Mouse (Mus musculus) embryonic fibroblast, embryonic 13.5 days (primary cell): ENCODE data around the gene Adamts8. TPM values are rescaled to one million over a fixed set of nuclear protein-coding genes. Genes with fewer than 3 reads are reported as not detected.
A peak's percentile ranks its signal among the peaks of the same experiment; 100 is the strongest.

Experiments used
- H3K27ac ChIP-seq: 2 replicates; pipeline ENCODE4 v1.5.1; 2012; ENCODE audit warnings: low read length, control low read depth, inconsistent platforms; ENCODE audit not compliant: insufficient read depth
- H3K4me1 ChIP-seq: 2 replicates; pipeline ENCODE4 v1.6.1; 2011; ENCODE audit warnings: low read length; ENCODE audit not compliant: control insufficient read depth, insufficient read depth
- H3K4me3 ChIP-seq: 2 replicates; pipeline ENCODE4 v1.5.1; 2011; ENCODE audit warnings: mild to moderate bottlenecking, control low read depth, low read length; ENCODE audit not compliant: insufficient read depth
- CTCF ChIP-seq: IDR thresholded peaks from 2 replicates; pipeline ENCODE4 v1.5.1; 2011; ENCODE audit warnings: mild to moderate bottlenecking, control low read depth, low read length, moderate library complexity, borderline replicate concordance; ENCODE audit not compliant: insufficient read depth
- POLR2A ChIP-seq: IDR thresholded peaks from 2 replicates; pipeline ENCODE4 v1.6.1; 2011; ENCODE audit warnings: low read depth, mild to moderate bottlenecking, control low read depth, low read length, moderate library complexity
- polyA plus RNA-seq: library from polyadenylated mRNA; stranded (reverse); fragments of >200 nt; gene quantifications from 2 replicates; pipeline ENCODE4 v1.2.4, GENCODE M21; 2011; ENCODE audit warnings: low read depth; ENCODE audit not compliant: missing spikeins, insufficient read length

Adamts8 gene
- polyA plus RNA-seq, 1 experiment: 0.14 TPM

DNA sequence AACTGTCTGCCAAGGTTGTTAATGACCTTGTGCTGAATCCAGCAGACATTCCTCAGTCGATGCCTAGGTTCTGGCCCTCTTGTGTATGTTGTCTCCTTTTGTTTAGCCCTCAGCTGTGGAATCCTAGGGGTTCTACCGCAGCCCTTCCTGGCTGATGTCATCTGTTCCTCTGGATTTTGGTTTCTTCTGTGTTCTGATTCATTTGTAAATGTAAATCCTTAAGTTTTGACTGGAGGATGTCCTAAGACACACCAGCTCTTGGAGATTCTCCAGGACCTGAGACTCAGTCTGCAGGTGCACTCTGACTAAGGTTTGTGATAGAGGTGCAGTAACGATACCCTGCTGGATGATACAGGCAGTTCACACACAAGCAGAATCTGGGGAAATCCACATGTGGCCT, 27.6 kb downstream of the Adamts8 start:
- Histone ChIP-seq H3K4me3 (no peak overlapping the region), H3K27ac (no peak overlapping the region), H3K4me1 (peaks cover 5% of the 10 kb centered on the region)
- TF ChIP-seq POLR2A (no peak), CTCF (no peak)

DNA sequence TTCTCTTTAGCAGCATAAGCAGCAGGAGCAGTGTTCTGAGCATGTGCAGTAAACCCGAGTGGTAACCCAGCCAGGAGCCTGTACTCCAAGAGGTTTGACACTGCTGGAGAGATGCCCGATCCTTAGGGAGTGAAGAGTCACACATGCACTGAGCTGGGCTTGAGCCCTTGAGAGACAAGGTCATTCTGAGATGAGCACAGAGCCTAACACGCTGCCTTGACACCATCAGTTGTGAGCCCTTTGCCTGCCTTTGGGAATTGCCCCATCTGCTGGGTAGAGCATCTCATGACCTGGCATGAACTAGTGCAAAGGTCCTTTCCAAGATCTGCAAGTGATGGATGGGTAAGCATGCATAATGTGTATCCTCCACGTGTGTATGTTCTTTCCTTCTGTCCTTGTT, 29.6 kb downstream of the Adamts8 start:
- Histone ChIP-seq H3K4me1 (no peaks in the 10 kb centered on the region), H3K27ac (no peak overlapping the region), H3K4me3 (no peak overlapping the region)
- TF ChIP-seq POLR2A (no peak), CTCF (no peak)

DNA sequence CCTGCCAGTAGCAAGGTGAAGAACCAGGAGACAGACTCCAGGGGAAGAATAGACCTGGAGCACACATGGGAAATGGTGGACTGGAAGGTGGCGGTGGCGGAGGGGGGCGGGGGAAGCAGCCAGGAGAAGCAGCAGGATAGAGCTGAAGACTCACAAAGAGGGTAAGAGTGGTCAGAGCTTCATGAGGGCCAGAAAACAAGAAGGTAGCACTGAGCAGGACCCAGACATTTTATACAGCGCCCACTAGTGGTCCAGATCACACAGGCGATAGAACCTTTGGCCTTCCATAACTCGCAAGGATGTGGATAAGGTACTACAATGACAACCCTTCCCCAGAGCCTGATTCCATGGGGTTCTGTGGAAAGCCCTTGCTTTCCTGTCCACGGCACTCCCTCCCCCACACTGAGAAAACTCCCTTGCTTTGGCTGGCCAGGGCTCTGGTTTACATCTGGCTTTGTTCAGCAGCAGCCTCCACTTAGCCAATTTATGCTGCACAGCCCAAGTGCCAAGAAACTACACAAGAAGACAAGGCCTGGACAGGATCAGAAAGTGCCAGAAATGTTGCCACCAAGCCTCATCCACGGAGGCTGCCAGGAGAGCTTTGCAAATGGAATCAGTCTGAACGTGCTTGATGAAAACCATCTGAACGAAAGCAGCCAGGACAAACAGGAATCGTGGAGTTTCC, 34.1 kb downstream of the Adamts8 start:
- TF ChIP-seq POLR2A: no peak
- TF ChIP-seq CTCF: no peak
- Histone ChIP-seq H3K4me1 (no peaks in the 10 kb centered on the region), H3K4me3 (no peak overlapping the region), H3K27ac (no peak overlapping the region)

DNA sequence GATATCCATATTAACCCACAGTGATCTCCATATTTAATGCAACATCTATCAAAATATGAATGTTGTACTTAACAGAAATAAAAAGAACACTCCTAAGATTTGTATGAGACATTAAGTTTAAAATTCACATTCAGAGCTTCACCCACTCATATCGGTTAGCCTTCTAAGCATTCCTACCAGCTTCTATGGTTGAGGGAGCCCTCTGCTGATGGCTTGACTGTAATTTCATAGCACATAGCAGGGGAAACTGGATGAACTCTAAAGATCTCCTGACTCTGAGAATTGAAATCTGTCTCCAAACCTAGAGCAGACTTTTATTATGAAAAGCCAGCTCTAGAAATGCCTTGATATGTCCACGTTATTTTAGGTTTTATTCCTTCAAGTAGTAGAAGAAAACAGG, 38.1 kb downstream of the Adamts8 start:
- H3K27ac ChIP-seq: no peak overlapping the region
- no peak overlapping the region for H3K4me3 ChIP-seq
- peaks cover under 1% of the 10 kb centered on the region; the same call in 1 of the 2 replicates for H3K4me1 ChIP-seq
- TF ChIP-seq CTCF (no peak), POLR2A (no peak)

DNA sequence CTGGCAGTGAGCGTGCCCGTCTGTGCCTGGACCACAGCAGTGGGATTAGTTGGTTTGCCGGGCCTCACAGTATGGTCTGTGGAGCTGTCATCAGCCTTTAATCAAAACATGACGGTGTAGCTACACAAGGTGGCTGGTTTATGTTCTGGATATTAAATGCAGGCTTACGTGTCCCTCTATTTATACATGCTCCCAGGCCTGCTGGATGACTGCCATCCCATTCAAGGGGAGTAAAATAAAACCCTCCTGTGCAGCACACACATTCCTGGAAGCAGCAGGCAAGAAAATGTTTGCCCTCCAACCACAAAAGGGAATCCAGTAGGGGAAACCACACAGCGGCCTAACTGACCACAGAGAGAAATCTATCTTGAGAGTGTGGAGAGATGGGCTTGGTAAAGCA, 43.4 kb downstream of the Adamts8 start:
- H3K27ac ChIP-seq: no peak overlapping the region
- no peak for TF ChIP-seq POLR2A
- TF ChIP-seq CTCF: no peak

DNA sequence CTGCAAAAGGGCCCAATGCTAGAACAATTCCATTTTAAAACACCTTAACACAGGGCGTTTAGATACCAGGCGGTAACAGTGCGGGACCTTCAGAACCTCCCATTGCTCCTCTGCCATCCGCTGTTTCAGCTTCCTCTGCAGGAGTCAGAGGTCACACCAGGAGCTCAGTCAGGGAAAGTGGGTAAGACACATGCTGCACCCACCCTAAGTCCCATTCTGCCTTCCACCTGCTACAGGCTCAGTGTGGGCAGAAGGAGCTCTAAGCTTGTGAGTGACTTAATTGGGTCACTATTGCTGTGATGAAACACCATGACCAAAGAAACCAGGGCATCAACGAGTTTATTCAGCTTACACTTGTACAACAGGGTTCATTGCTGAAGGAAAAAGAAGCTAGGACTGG, 50.7 kb downstream of the Adamts8 start:
- Histone ChIP-seq H3K27ac (no peak overlapping the region), H3K4me1 (no peaks in the 10 kb centered on the region), H3K4me3 (no peak overlapping the region)
- no peak for TF ChIP-seq POLR2A
- no peak for TF ChIP-seq CTCF

More for the DNA sequence above, 43.4 kb downstream of the Adamts8 start:
- no peak overlapping the region for H3K4me3 ChIP-seq
- H3K4me1 ChIP-seq: peaks cover 7% of the 10 kb centered on the region

DNA sequence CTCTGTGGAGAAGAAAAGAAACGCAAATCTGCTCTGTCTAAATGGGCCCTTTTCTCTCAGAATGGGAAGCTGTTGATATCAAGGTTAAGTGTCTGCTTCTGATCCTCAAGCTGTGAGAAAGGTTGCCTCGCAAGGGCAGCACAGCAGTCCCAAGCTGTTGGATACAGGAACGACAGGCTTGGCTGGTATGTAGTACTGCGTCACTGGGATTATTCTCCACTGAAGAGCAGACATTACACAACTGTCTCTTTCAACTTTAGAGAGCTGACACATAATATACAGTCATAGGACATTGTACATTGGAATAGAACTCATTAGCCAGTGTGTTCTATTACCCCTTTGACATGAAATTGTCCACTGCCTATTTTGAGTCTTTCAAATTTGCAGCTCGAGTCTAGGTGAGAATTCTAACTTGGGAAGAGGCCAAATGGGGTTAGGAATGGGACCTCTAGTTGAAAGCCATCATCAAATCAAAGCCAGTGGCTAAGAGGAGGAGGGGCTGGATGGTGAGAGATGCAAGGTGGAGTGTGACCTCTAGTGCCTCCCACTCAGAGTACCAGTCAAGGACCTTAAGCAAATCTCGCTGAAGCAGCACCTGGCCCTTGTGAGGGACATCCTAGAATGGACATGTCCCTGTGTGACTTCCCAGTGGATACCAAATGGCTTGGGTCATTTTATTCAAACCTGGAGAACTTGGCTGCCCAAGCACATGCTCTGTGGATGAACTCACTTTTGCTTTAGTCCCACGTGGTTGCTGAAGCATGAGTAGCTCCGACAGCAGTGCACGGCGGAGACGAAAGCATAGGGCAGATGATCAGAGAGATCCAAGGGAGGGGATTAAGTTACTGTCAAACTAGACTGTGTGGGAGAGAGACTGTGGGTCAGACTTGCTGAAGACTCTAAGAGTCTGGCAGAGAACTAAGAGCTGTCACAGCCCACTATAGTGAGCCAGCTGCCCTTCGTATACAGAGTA, 54.5 kb downstream of the Adamts8 start:
- TF ChIP-seq CTCF: no peak
- no peak for TF ChIP-seq POLR2A
- no peak overlapping the region for H3K4me3 ChIP-seq
- H3K27ac ChIP-seq: no peak overlapping the region

DNA sequence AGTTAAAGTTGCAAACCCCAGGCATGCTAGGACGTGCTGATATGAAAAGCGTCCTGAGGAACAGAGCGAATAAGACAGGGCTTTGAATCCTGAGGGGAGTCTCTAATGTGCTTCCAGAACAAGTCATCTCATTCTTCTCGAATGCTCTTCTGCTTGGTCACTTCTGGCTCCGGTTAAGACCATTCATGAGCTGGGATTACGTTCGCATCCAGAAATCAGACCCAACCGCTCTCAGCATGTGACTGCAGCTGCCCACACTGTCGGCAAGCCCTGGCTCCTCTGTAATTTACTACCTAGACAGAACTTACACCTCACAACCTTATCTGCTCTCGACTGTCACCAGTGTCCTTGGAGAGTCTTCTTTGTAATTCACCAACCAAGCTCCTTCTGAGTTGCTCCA, 58.3 kb downstream of the Adamts8 start:
- H3K27ac ChIP-seq: no peak overlapping the region
- no peak for TF ChIP-seq POLR2A
- TF ChIP-seq CTCF: no peak
- H3K4me1 ChIP-seq: no peaks in the 10 kb centered on the region
- H3K4me3 ChIP-seq: no peak overlapping the region

More for the DNA sequence above, 54.5 kb downstream of the Adamts8 start:
- H3K4me1 ChIP-seq: no peaks in the 10 kb centered on the region

DNA sequence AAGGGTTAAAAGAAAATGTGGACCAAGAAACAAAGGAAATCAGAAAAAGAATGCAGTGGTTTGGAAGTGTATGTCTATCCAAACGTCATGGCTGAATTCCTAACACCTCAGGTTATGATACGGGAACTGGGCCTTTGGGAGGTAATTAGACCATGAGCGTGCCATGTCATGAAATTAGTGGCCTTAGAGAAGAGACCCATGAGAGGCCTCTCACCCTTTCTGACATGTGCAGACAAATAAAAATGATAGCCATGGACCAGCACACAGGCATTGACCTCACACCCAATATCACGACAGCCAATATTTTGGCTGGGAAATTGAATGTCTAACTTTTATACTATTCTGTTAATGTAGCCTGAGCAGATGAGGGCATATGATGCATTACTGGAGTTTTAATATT, 60.2 kb downstream of the Adamts8 start:
- Histone ChIP-seq H3K4me1 (no peaks in the 10 kb centered on the region), H3K27ac (no peak overlapping the region)
- no peak for TF ChIP-seq CTCF
- no peak for TF ChIP-seq POLR2A

DNA sequence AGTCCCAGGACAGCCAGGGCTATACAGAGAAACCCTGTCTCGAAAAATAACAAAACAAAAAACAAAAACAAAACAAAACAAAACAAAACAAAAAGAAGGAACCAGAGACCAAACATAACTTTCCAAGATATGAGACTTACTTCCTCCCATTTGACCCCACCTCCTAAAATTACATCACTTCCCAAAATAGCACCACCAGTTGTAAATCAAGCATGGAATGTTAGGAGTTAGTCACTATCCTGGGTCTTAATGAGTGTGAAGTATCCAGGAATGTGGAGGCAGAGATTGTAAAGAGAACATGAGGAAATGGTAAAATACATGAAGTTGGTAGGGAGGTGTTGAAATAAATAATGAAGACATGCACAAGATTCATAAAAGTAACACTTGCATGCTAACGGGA, 67.0 kb downstream of the Adamts8 start:
- TF ChIP-seq CTCF: no peak
- TF ChIP-seq POLR2A: no peak
- peak overlapping the region; percentile 18; the same call in 1 of the 2 replicates for H3K27ac ChIP-seq
- peaks cover 7% of the 10 kb centered on the region; the same call in 1 of the 2 replicates for H3K4me1 ChIP-seq
- no peak overlapping the region for H3K4me3 ChIP-seq

More for the DNA sequence above, 60.2 kb downstream of the Adamts8 start:
- no peak overlapping the region for H3K4me3 ChIP-seq
